Mouse (Mus musculus) layer of hippocampus, adult 8-10 months (tissue): ENCODE measurements around the gene Dnm2. TPM values are rescaled to one million over a fixed set of nuclear protein-coding genes. Genes with fewer than 3 reads are reported as not detected.

Experiments
- DNase-seq, 2 experiments: peaks; one replicate each; pipeline ENCODE4 v3.0.0; 2022; ENCODE audit warnings: low spot score in 2 of 2
- total RNA-seq, 4 experiments: library from RNA; stranded (reverse); gene quantifications; 2 replicates each; pipeline ENCODE4 v1.2.4; 2022

The Dnm2 gene
- 10 to 100 TPM; 60.8 to 76.0 (median 71.2) TPM for total RNA-seq

- DNase-seq, result peak; percentile 99 to 100
Observed at GRCm38 (mm10) chr9:21424631-21425555, at the start of gene Dnm2. Gene Dnm2 (plus strand): TSS chr9:21424908.

- no peak for DNase-seq
Observed at GRCm38 (mm10) chr9:21379195-21379594, 45.5 kb upstream of the Dnm2 start.

- DNase-seq, result no peak
Observed at GRCm38 (mm10) chr9:21380868-21381267, 43.8 kb upstream of the Dnm2 start.

- no peak for DNase-seq
Observed at GRCm38 (mm10) chr9:21383966-21384365, 40.7 kb upstream of the Dnm2 start.

- no peak for DNase-seq
Observed at GRCm38 (mm10) chr9:21392646-21393175, 32.0 kb upstream of the Dnm2 start.

GRCm38 (mm10) chr9:21395692-21396091 is 29.0 kb upstream of the Dnm2 start:
- DNase-seq, result no peak

- DNase-seq, result no peak
Observed at GRCm38 (mm10) chr9:21397170-21397569, 27.5 kb upstream of the Dnm2 start.

- no peak for DNase-seq
Observed at GRCm38 (mm10) chr9:21401042-21401441, 23.7 kb upstream of the Dnm2 start.

- DNase-seq, result no peak
Observed at GRCm38 (mm10) chr9:21402764-21403253, 21.9 kb upstream of the Dnm2 start.

GRCm38 (mm10) chr9:21403745-21404144 is 21.0 kb upstream of the Dnm2 start:
- no peak for DNase-seq

- no peak for DNase-seq
Observed at GRCm38 (mm10) chr9:21405525-21405924, 19.2 kb upstream of the Dnm2 start.

- no peak for DNase-seq
Observed at GRCm38 (mm10) chr9:21407951-21408350, 16.8 kb upstream of the Dnm2 start.

GRCm38 (mm10) chr9:21408624-21409023 is 16.1 kb upstream of the Dnm2 start:
- no peak for DNase-seq

- peak; percentile 73 to 86 for DNase-seq
Observed at GRCm38 (mm10) chr9:21409592-21410317, 15.0 kb upstream of the Dnm2 start.

GRCm38 (mm10) chr9:21411669-21412550 is 12.8 kb upstream of the Dnm2 start, which contains the start of gene Qtrt1:
Gene Qtrt1 (plus strand): TSS chr9:21411837.
- DNase-seq, result peak; percentile 85 to 88

GRCm38 (mm10) chr9:21417866-21418265 is 6.8 kb upstream of the Dnm2 start:
- DNase-seq, result no peak

- no peak for DNase-seq
Observed at GRCm38 (mm10) chr9:21419646-21420045, 5.1 kb upstream of the Dnm2 start.

- no peak for DNase-seq
Observed at GRCm38 (mm10) chr9:21425556-21425945, 843 bp downstream of the Dnm2 start.

- no peak for DNase-seq
Observed at GRCm38 (mm10) chr9:21426013-21426412, 1.3 kb downstream of the Dnm2 start.

- DNase-seq, result no peak
Observed at GRCm38 (mm10) chr9:21426525-21426924, 1.8 kb downstream of the Dnm2 start.

GRCm38 (mm10) chr9:21427773-21428172 is 3.1 kb downstream of the Dnm2 start:
- DNase-seq, result no peak
